Mouse (Mus musculus) right cerebral cortex, adult 18-20 months (tissue): ENCODE measurements around the gene Ifna6.

Experiments used
- DNase-seq: peaks from one replicate; pipeline ENCODE4 v3.0.0; 2022; ENCODE audit warnings: mixed read lengths

The Ifna6 gene

DNA sequence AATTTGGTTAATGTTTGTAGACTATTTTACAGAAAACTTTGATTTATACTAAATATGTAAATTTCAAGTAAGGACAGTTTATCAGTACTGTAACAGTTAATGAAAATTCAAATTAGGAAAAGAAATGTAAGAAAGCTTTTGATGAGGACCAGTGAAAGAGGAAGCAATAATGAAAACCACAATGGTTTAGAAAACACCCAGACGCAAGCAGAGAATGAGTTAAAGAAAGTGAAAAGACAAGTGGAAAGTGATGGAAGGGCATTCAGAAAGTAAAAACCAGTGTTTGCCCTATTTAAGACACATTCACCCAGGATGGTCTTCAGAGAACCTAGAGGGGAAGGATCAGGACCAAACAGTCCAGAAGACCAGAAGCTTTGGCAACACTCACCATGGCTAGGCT, 22.5 kb downstream of the Ifna6 start, which contains the start of gene Ifna1:
Ifna1 (plus strand) TSS at position 390 of the 400 bp plus-strand sequence.
- DNase-seq, result no peak

DNA sequence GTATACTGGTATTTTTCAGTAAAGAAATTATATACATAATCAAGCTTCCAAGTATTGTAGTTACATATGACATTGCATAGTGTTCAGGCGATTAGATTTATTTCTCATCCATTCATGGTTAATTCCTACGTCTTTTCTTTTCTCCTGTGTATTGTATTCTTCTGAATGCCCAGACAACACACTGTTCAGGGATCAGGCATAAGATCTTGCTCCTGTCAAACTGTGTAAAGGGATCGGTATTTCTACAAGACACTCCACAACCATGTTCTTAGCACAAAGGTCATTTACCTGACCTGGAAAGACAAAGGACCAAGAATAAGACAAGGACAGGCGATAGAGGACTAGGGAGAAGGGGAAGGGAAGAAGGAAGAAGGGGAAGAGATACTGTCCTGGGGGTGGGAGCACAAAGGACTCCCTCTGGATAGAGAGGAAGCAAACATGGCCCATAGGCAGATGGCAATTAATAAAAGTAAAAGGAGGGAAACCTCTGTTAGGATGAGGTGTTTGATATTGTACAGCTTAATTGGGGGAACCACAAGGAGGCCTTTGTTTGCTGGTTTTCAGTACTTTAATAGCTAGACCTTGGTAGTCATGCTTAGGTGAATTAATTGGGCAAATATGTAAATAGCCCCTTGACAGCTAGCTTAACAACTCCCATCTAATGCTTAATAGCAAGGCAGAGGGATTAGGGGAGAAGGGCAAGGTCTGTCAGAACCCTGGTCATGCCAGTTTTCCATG, 24.0 kb downstream of the Ifna6 start:
- no peak for DNase-seq

DNA sequence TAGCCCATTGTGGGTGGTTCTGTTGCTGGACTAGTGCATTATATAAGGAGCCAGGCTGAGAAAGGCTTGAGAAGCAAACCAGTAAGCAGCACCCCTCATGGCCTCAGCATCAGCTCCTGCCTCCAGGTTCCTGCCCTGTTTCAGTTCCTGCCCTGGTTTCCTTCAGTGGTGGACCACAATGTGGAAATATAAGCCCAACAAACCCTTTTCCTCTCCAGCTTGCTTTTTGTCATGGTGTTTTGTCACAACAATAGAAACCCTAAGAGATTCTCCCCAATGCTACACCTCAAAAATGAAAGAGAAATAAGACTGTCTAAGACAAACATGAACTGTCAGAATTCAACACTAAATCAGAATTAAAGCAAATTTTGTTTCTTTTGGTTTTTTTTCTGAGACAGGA, 32.0 kb downstream of the Ifna6 start:
- DNase-seq, result no peak

DNA sequence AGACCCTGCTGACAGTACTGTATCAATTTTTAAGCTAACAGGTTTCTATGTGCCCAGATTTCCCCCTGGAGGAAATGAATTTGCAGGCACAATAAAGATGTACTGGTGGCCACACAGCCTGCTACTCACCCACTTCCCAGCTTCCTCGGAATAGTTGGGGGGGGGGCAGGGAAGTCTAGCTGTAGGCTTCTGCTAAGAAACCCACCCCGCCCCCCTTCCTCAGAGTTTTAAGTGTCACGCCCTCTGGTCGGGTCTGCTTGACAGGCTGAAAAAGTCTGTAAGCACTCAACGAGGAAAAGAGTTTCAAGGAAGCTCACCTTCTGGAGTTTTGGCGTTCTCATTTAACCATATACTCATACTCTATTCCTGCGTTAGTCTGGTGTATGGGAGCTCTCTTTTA, 36.1 kb downstream of the Ifna6 start:
- no peak for DNase-seq

DNA sequence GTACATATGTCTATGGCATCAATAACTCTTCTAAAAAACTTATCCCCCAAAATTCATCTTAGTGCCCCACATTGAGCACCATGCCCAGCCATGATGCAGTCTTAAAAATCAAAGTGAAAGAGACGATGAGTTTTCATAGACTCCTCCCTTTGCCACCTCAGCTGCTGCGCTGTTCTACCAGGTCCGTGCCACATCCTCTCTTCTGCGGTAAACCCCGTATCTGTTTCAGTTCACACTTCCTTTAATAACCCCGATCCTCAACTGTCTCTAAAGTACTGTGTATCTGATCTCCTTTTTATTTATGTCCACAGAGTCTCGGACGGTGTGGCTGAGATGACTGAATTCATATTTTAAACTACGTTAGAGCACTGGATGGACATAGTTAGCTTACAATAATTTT, 37.4 kb downstream of the Ifna6 start:
- no peak for DNase-seq

DNA sequence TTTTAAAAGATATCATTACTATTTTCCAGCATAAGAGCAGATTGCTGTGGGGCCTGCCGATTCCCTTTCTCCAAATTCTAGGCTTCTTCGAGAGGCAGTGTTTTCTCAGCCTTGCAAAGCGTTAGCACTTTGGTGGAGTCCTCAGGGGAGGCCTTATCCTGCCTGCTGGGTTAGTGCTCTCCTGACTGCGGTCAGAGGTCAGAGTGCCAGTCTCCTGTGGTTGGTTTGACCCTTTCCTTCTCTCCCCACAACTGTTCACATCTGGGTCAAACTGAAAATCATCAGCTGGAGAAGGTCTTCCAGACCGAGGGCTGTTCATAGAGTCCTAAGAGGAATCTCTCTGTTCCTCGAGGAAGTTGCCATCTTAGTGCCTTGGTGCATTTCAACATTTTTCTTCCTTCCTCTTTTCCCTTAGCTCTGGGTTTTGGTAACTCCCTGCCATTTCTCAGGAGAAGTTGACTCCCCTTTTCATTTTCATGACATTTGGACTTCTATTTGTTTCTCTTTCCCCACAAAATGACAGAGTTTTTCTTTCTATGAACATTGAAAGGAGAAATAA, 37.9 kb downstream of the Ifna6 start:
- DNase-seq, result no peak

DNA sequence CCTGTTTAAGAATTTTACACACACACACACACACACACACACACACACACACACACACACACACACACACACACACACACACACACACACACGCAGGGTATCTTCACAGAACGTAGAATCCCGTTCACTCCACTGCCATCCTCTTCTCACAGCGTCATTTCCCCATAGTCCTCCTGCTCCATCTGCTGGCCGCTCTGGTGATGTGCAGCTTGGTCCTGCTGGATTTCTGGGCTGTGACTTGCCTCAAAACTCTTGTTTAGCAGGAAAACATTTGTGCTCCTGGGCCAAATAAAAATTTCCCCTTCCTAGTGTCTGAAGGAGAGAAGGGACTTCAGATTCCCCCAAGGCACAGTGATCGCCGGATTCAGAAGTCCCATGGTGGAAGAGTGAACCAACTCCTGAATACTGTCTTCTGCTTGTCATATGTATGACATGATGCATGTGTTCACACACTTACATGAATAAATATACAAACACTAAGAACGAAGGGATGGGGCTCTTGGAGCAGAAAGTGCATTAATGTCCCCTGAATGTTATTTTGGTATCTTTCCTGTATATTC, 40.2 kb downstream of the Ifna6 start:
- peak; percentile 67 for DNase-seq

DNA sequence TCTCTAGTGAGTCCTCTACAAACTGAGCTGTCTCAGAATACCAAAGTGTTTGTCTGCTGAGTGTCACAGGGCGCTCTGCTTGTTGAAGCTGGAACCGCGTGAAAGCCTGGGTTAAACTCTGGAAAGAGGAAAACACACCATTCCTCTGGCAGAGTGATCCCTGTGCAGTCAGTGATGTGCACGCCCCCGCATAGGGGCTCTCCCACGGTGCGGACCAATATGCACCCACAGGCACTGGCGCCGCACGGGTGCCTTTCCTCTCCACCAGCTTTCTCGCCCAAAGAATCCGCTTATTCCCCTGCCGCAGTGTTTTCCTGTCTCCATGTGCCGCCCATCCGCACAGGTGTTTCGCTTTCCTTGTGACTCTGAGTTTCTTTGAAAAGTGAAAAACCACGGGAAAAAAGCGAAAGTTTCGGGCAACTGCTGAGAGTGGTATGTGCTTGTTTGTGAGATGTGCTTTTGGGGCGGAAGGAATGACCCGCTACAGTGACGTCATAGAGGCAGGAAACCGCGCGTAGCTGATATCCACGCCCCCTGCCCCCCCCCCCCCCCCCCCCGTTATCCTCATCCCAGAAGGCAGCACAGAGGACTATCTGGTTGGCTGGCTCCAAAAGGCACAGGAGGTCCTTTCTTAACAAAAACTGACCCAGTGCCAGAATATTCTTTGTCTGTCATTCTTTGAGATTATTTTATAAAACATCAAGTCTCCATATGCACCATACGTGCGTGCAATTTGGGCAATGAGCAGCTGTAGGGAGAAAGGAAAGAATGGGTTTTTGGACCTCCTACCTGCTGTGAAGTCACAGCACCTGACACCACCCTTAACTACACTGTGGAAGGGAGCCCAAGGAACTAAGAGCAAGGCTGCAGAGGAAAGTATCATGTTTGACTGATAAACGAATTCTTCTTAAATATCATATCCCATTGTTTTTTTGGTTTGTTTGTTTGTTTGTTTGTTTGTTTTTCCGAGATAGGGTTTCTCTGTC, 41.0 kb downstream of the Ifna6 start:
- DNase-seq, result peak; percentile 8

DNA sequence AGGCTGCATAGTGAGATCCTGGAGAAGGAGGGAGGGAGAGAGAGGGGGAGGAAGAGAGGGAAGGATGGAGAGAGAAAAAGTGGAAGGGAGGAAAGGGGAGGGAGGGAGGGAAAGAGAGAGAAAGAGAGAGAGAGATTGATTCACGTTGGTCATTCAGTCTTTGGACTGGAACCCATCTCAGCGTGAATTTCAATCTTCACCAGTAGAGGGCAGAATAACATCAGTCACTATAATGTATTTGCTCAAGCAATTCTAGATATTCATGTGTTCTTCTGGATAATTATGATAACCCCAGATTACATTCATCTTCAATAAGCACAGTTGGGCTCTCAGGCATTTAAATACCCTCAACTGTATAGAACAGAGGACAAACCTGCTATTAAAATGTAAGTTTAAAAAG, 45.5 kb downstream of the Ifna6 start:
- no peak for DNase-seq

DNA sequence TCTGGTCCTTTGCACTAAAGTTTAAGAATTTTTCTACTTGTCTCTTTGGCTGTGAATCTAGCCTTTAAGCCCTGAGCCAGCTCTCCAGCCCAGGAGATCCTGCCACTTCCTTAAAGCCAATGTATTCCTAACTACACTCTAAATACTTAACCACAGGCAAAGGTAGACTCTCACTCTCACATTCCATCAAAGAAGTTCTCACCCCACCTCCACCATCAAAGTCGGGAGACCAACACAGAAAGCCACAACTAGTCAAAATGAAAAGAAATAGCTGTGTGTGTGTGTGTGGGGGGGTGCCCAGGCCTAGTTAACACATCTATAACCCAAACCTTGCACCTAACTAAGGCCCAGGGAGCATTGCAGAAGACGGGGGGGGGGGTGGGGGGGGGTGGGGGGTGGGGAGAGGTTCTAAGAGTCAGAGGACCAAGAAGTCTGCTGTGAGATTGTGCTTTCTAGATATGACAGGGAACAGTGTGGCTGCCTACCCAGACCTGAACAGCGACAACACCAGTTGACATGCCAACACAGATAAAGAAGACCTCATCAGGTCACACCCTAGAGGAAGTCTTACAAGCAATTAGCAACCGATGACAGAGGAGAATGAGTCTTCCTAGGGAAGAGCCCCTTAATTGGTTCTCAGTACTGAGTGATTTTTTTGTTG, 48.3 kb downstream of the Ifna6 start:
- no peak for DNase-seq

DNA sequence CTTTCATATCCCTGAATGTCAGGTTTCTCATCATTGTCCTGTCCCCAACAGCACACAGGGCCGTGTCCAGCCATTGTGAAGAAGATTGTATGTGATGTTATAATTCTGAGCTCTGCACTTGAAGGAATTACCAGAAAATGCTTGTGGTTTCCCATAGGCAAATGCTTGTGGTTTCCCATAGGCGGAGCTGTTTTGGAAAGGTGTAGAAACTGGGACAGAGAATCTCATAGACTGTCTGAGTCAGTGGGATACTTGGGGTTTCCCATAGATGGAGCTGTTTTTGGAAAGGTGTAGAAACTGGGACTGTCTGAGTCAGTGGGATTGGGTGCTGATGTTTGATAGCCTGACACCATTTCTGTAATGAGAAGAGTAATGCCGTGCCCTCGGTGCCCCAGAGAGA, 49.3 kb downstream of the Ifna6 start:
- DNase-seq, result no peak
